Mouse (Mus musculus) lung, postnatal 4 days (tissue): ENCODE data around the gene Bbx.

ENCODE experiments used
- DNase-seq, 2 experiments: peaks; one replicate each; pipeline ENCODE4 v3.0.0; 2021

Bbx gene

GRCm38 (mm10) chr16:50226274-50226673, 205.9 kb downstream of the Bbx start:
- no peak for DNase-seq

GRCm38 (mm10) chr16:50224946-50225345, 207.2 kb downstream of the Bbx start:
- DNase-seq = no peak

DNA sequence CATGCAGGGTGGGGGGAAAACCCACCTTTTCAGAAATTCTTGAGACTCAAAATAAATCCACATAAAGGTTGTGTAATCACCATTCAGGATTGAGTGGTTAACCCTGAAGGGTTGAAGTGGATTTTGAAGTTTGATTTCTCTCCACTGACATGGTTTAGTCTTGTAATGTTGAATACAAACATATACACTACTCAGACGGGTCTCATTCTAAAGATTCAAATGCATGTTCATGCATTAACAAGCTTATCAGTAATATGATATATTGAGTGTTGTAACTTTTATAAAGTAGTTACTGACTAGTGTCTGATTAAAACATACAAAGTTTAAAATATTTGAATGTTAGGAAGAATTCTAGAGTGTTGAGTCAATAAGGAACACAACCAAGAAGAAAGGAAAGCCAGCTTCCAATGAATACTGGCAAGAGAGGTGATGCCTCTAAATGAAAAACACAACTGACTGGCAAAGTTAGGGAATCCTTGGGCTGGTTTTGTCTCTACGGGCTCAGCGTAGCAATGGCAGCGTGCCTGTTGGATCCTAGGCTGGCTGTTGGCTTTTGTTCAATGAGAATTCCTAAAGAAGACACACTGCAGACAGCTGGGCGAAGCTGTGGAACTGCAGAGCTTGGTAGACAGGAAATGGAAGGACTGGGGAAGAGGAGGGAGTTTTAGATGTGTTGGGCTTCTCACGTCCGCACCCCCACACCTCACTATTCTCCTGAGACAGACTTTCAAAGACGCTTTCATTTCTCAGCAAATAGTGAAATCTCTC, 211.3 kb downstream of the Bbx start:
- peak; percentile 52 to 77 for DNase-seq

DNA sequence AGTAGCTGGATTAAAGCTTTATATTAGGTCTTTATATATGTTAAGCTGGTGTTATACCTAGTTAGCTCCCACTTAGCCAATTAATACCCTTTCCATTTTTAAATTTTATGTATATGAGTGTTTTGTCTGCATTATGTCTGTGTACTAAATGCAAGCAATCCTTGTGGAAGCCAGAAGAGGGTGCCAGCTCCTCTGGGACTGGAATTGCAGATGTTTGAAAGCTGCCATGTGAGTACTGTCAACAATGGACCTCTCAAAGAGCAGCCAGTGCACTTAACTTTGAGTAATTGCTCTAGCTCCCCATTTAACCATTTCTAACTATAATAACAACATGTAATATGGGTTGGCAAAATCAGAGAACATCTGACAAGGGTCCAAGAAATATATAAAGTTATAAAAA, 215.1 kb downstream of the Bbx start:
- DNase-seq = no peak

GRCm38 (mm10) chr16:50211727-50212126, 220.5 kb downstream of the Bbx start:
- no peak for DNase-seq

DNA sequence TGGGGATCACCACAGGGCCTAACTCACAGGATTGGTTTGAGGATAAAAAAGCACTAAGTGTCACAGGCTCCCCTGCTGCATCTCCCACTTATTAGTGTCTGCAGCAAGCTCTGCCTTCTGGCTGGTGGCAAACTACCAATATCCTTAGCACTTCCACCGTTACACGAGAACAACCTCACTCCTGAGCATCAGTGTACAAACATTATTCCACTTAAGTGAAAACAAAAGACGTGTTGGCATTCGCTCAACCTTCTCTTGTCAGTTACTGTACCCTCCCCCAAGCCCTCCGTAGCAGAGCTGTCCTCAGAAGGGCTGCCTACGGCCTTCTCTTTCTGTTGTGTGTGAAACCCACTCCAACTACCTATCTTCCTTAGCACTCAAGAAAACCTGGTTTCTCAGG, 221.0 kb downstream of the Bbx start:
- DNase-seq = no peak

GRCm38 (mm10) chr16:50210742-50211141, 221.4 kb downstream of the Bbx start:
- DNase-seq = no peak

DNA sequence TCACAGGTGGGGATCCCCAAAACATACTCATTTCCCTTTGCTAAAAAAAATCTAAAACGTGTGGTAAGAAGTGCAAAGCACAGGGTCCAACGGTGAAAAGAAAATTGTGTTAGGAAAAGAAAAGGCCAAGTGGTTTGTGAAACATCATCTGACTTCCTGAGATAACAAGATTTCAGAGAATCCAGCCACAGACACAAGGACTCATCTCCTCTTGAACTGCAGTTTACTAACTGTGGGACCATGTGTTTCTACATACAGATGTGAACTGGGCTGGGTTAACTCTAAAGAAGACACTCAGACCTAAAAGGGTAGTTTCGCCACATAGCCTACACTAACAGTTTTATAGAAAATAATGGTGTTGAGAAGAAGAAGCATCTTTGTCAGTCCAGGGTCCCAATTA, 227.2 kb downstream of the Bbx start:
- DNase-seq = no peak

GRCm38 (mm10) chr16:50201546-50202151, 230.5 kb downstream of the Bbx start:
- DNase-seq = peak in 1 of 2 experiments; percentile 37

DNA sequence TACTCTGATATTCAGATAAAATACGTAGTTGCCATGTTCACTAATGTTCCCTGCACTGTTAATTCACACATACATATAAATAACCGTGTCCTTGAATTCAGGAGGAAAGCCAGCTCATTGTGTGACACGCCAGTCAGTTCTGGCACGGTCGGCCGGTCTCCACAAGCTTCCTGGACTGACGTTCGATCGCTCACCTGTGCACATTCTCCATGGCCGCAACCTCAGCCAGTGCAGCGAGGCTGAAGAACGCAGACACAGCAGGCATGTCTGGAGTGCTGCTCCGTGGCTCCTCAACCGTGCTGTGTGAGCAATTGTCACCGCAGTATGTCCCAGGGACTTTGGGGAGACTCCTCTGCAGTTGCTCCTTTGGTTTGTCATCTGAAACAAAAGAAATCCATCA, 232.0 kb downstream of the Bbx start:
- no peak for DNase-seq

GRCm38 (mm10) chr16:50196118-50196517, 236.1 kb downstream of the Bbx start:
- no peak for DNase-seq

- DNase-seq = no peak
Measured at GRCm38 (mm10) chr16:50192626-50193025, 239.6 kb downstream of the Bbx start.

DNA sequence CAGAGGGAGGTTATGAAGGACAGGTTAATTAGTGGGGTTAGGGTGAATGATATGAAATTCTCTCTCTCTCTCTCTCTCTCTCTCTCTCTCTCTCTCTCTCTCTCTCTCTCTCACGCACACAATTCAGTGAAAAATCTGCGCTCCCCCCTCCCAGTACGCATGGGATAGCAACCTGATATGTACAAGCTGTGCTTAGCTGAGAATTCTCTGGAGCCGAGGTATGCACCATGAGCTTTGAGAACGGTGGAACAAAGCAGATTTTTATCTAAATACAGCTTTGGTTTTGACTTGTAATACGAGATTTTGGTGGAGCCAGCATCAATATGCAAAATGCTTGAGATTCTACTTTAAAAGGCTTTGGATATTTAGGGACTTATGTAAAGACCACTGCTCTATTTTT, 243.1 kb downstream of the Bbx start:
- no peak for DNase-seq

DNA sequence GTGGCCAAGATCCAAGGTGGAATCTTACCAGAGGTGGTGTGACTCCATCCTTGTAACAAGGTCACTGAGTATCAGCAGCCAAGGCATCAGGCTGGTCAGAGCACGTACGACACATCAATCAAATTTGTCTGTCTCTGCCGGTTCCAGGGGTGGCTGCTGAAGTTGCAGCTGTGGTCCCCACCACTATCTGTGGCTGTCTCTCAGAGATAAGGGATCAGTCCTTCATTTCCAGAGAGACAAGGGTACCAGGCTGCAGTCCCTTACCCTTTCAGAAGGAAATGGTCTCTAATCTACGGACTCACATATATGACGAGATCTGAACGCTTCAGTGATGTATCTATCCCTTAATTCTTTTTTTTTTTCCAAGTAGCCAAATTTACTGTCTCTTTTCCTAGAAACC, 245.6 kb downstream of the Bbx start:
- DNase-seq = no peak

GRCm38 (mm10) chr16:50185041-50185440, 247.1 kb downstream of the Bbx start:
- DNase-seq = peak; percentile 33 to 59

- no peak for DNase-seq
Measured at GRCm38 (mm10) chr16:50182988-50183387, 249.2 kb downstream of the Bbx start.

- no peak for DNase-seq
Measured at GRCm38 (mm10) chr16:50182561-50182960, 249.6 kb downstream of the Bbx start.

DNA sequence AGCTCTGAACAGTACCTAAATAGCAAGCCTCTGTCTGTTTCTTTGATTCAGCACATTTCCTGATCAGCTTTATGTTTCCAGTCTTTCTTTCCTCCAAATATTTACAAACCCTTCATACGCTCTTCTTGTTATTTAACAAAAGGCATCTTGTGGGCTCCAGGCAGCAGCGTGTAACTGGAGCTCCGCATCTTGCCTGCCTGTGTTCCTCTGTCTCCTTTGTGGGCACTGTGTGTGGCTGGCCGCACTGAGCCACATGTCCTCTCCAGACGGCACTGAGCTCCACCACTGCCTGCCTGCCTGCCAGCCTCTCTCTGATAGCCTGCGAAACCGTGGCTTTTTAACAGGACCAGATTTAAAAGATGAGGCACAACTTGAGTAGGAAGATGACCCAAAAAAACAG, 259.4 kb downstream of the Bbx start:
- no peak for DNase-seq

DNA sequence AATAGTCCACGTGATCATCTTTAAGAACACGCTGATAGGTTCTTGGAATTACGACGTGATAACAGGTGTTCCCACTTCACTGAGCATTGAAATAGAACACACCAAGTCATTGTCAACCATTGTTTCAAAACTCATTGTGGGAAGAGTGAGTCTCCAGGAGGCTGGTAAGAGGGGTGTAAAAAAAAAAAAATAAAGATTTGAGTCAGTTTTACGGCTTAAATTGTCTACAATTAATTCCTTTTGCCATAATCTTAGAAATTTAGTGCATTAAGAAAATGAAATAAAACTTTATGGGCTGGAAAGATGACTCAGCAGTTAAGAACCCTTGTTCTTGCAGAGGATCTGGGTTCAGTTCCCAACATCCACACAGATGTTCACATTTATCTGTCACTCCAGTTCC, 261.4 kb downstream of the Bbx start:
- DNase-seq = no peak

GRCm38 (mm10) chr16:50167983-50168299, 264.2 kb downstream of the Bbx start:
- DNase-seq = no peak

DNA sequence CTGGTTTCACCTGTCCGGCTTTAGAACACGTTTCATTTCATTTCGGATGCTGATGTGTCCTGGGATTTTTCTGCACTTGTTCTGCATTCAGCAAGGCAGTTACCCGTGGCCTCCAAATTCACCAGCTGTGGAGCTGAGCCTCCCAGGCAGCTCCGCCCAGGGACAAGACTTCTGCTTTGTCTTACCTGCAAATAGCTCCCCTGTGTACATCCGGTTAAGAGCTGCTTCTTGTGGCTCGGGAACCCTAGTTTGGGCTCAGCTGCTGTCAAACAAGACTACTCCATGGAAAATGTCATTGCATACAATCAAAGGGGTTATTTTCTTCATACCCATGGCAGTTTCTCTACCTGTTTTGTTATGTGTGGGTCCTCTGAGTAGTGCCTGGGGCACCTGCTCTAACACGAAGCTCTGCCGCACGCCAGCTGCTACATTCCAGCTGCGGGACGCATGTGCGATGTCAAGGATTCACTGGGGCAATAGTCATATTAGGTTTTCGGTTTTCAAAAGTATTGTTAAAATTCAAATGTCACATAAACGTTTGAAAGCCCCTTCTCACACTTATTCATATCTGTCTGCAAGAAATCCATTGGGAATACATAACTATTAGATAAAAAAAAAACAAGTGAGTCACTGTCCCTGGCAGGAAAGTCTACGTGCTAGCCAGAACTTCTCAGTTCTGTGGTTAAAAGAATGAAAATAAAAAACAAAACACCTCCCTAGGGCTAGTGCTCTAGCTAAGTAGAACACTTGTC, 264.8 kb downstream of the Bbx start:
- DNase-seq = no peak

- DNase-seq = no peak
Measured at GRCm38 (mm10) chr16:50160418-50161271, 271.5 kb downstream of the Bbx start.

DNA sequence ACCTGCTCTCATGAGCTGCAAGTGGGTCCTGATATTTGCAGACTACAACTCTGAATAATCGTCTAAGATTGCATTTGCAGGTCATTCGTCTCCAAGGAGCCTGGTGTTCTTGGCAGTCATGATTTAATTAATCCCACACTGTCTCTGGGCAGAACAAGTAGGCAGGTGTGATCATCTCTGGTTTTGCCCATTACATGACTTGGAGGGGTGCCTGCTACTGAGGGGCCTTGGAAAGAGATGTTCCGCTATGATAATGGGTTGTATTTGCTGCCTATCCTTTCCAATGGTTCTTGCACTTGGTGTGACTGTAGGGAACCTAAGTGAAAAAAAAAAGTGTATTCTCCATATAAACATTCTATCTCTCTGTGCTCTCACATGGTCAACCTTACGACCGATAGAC, 273.6 kb downstream of the Bbx start:
- DNase-seq = no peak
